Mouse (Mus musculus): ENCODE data around the gene Rnf214.

DNA sequence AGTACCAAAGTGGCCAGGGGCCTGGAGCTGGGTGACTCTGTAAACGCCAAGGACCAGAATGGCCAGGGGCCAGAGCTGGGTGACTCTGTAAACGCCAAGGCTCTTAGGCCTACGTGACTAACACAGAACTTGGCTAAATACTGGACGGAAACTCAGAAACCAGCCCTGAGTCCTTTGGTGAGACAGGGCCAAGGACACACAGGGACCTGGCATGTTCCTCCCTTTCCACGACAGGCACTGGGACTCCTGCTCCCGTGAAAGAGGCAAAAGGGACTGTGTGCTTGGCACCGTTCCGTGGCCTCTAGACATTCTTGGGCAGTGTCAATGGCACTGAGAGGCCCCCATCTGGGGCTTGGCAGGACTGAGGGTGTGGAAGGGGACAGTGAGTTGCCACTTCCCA lies 31.4 kb upstream of the Rnf214 start:
- no peak for TF ChIP-seq EP300 (IDR thresholded peaks at IDR 0.05)
- no peak for TF ChIP-seq CTCF (IDR thresholded peaks at IDR 0.05)

Data from lung, postnatal 0 days (tissue).